Mouse (Mus musculus) thymus, adult 18-20 months (tissue): ENCODE data around the gene Caln1.
"Not testable (repeated sequence)": the region's sequence is repeated elsewhere in the genome, so short reads cannot be mapped to it uniquely, and the experiment has no call there.

Source experiments
- DNase-seq, 2 experiments: peaks; one replicate each; pipeline ENCODE4 v3.0.0; 2022; ENCODE audit warnings: mixed read lengths in 2 of 2

Caln1 gene

GRCm38 (mm10) chr5:130563146-130563545, 193.9 kb downstream of the Caln1 start:
- no peak for DNase-seq

GRCm38 (mm10) chr5:130566002-130566401, 196.7 kb downstream of the Caln1 start:
- DNase-seq: no peak

GRCm38 (mm10) chr5:130577581-130577980, 208.3 kb downstream of the Caln1 start:
- DNase-seq: no peak

GRCm38 (mm10) chr5:130584042-130584441, 214.8 kb downstream of the Caln1 start:
- no peak for DNase-seq

GRCm38 (mm10) chr5:130586257-130586656, 217.0 kb downstream of the Caln1 start:
- DNase-seq: no peak

GRCm38 (mm10) chr5:130596541-130596940, 227.3 kb downstream of the Caln1 start:
- no peak for DNase-seq

- no peak for DNase-seq
These were observed 244.4 kb downstream of the Caln1 start for GRCm38 (mm10) chr5:130613657-130614056.

GRCm38 (mm10) chr5:130614209-130614608, 245.0 kb downstream of the Caln1 start:
- DNase-seq: no peak

GRCm38 (mm10) chr5:130620060-130620459, 250.8 kb downstream of the Caln1 start:
- no peak for DNase-seq

GRCm38 (mm10) chr5:130623206-130623605, 254.0 kb downstream of the Caln1 start:
- peak in 1 of 2 experiments; percentile 1 for DNase-seq

- no peak for DNase-seq
These were observed 258.5 kb downstream of the Caln1 start for GRCm38 (mm10) chr5:130627800-130628199.

GRCm38 (mm10) chr5:130635397-130635796, 266.1 kb downstream of the Caln1 start:
- DNase-seq: no peak

GRCm38 (mm10) chr5:130641881-130642280, 272.6 kb downstream of the Caln1 start:
- no peak for DNase-seq

- not testable (repeated sequence) for DNase-seq
These were observed 276.9 kb downstream of the Caln1 start for GRCm38 (mm10) chr5:130646126-130646525.

GRCm38 (mm10) chr5:130658141-130658540, 288.9 kb downstream of the Caln1 start:
- DNase-seq: no peak

- no peak for DNase-seq
These were observed 296.8 kb downstream of the Caln1 start for GRCm38 (mm10) chr5:130666091-130666490.

GRCm38 (mm10) chr5:130672588-130672987, 303.3 kb downstream of the Caln1 start:
- no peak for DNase-seq

GRCm38 (mm10) chr5:130673092-130673491, 303.8 kb downstream of the Caln1 start:
- DNase-seq: no peak

- no peak for DNase-seq
These were observed 308.6 kb downstream of the Caln1 start for GRCm38 (mm10) chr5:130677895-130678294.

GRCm38 (mm10) chr5:130685911-130686658, 316.8 kb downstream of the Caln1 start:
- no peak for DNase-seq

- no peak for DNase-seq
These were observed 319.3 kb downstream of the Caln1 start for GRCm38 (mm10) chr5:130688385-130689138.

GRCm38 (mm10) chr5:130691349-130691748, 322.1 kb downstream of the Caln1 start:
- no peak for DNase-seq

- DNase-seq: no peak
These were observed 330.2 kb downstream of the Caln1 start for GRCm38 (mm10) chr5:130699476-130699875.

- DNase-seq: no peak
These were observed 332.5 kb downstream of the Caln1 start for GRCm38 (mm10) chr5:130701777-130702176.
